In the genomic region with DNA sequence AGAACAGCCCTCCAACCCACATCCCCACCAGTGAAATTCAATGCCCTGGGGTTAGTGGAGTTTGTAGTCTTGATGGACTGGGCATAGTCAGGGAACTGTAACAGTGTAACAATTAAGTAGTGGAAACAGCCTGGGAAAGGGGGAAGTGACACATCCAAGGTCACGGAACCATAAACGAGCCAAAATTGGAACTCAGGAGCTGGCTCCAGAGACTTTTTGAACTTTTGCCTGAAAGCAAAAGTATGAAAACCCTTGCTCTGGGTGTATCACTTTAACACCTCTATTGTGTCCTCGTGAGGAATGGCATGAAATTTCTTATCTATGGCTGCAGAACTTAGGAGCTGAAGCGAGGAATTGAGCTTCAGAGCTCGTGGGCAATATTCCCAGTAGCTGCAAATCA, we compare ENCODE assay signal across 9 mouse cellular contexts. TPM values are rescaled to one million over a fixed set of nuclear protein-coding genes. Genes with fewer than 3 reads are reported as not detected.
DNase-seq lines count a peak whose midpoint lies in the region; ATAC-seq lines count a peak whose summit lies in the region.
"Had no signal": no experiment of that assay in that cellular context is flagged by ENCODE, and none has a peak within 500 bp of the region (broad histone marks: within the 10 kb centered on the region; RNA-seq: fewer than 3 reads in every experiment).

No protein-coding gene starts in this region.

- DNase-seq in heart, adult 11 months: no peak
- DNase-seq in adipocyte (ENCODE audit: low spot score): peak; percentile 48
- DNase-seq in retina, postnatal 1 day: no peak
- DNase-seq in Muller cell, postnatal 12 days (ENCODE audit: inconsistent ontology term): no peak
- DNase-seq in layer of hippocampus, postnatal 14 days (ENCODE audit: low spot score in 2 of 2): no peak

- peak overlapping the region; percentile 67 for H3K4me2 ChIP-seq in heart, embryonic 16.5 days (ENCODE audit: low read depth, low read length)
- H3K4me2 ChIP-seq in hindbrain, embryonic 12.5 days (replicated peaks): peak overlapping the region; percentile 97
- peak overlapping the region; percentile 94 for H3K4me2 ChIP-seq in midbrain, embryonic 13.5 days (replicated peaks)

- peak overlapping the region; percentile 96 for H3K27ac ChIP-seq in heart, embryonic 16.5 days (ENCODE audit: low read length)
- H3K27ac ChIP-seq in hindbrain, embryonic 12.5 days: no peak overlapping the region
- no peak overlapping the region for H3K27ac ChIP-seq in midbrain, embryonic 13.5 days

- H3K27me3 ChIP-seq in heart, embryonic 16.5 days (ENCODE audit: control insufficient read depth, insufficient read depth, low read length): no peaks in the 10 kb centered on the region
- H3K27me3 ChIP-seq in hindbrain, embryonic 12.5 days: no peaks in the 10 kb centered on the region
- H3K27me3 ChIP-seq in midbrain, embryonic 13.5 days: no peaks in the 10 kb centered on the region

- no peaks in the 10 kb centered on the region for H3K9me3 ChIP-seq in heart, embryonic 16.5 days (replicated peaks; ENCODE audit: control insufficient read depth, low read length)
- no peaks in the 10 kb centered on the region for H3K9me3 ChIP-seq in hindbrain, embryonic 12.5 days (replicated peaks)
- H3K9me3 ChIP-seq in midbrain, embryonic 13.5 days: no peaks in the 10 kb centered on the region

- peak overlapping the region; percentile 94 for H3K9ac ChIP-seq in heart, embryonic 16.5 days (ENCODE audit: low read length)
- H3K9ac ChIP-seq in hindbrain, embryonic 12.5 days: no peak overlapping the region
- H3K9ac ChIP-seq in midbrain, embryonic 13.5 days (replicated peaks): peak overlapping the region; percentile 91

- peak overlapping the region; percentile 74 for H3K4me3 ChIP-seq in heart, embryonic 16.5 days (ENCODE audit: low read length)
- H3K4me3 ChIP-seq in hindbrain, embryonic 12.5 days: peak overlapping the region; percentile 81
- peak overlapping the region; percentile 68 for H3K4me3 ChIP-seq in midbrain, embryonic 13.5 days (replicated peaks)

- no peaks in the 10 kb centered on the region for H3K36me3 ChIP-seq in heart, embryonic 16.5 days (ENCODE audit: control insufficient read depth, insufficient read depth)
- H3K36me3 ChIP-seq in hindbrain, embryonic 12.5 days: no peaks in the 10 kb centered on the region
- no peaks in the 10 kb centered on the region for H3K36me3 ChIP-seq in midbrain, embryonic 13.5 days

- no peak for ATAC-seq in heart, embryonic 16.5 days (replicated peaks; ENCODE audit: extremely low read depth, insufficient read depth, low FRiP score)
- no peak for ATAC-seq in hindbrain, embryonic 12.5 days (ENCODE audit: low FRiP score)
- no peak for ATAC-seq in midbrain, embryonic 13.5 days

- peaks cover 57% of the 10 kb centered on the region for H3K4me1 ChIP-seq in heart, embryonic 16.5 days (ENCODE audit: control insufficient read depth, insufficient read depth, low read length)
- peaks cover 21% of the 10 kb centered on the region for H3K4me1 ChIP-seq in hindbrain, embryonic 12.5 days
- peaks cover 32% of the 10 kb centered on the region for H3K4me1 ChIP-seq in midbrain, embryonic 13.5 days (replicated peaks)

- 37% methylated on average over 5 of the region's 5 CpGs for WGBS in heart, embryonic 16.5 days
- WGBS in hindbrain, embryonic 12.5 days: 91% methylated on average over 5 of the region's 5 CpGs
- WGBS in midbrain, embryonic 13.5 days: 87% methylated on average over 5 of the region's 5 CpGs

RNA-seq across cellular contexts. Expression of a gene that starts 1.6 kb away (rescaled TPM):
- polyA plus RNA-seq in heart, embryonic 16.5 days (2015; fragmentation: Nextera tagmentation; extraction: Ambion mirVana): 22.2 and 22.5 TPM in 2 replicates
- 32.5 and 34.8 TPM in 2 replicates for polyA plus RNA-seq in hindbrain, embryonic 12.5 days (2016; fragmentation: Nextera tagmentation; extraction: Ambion mirVana)
- 22.4 and 27.6 TPM in 2 replicates for polyA plus RNA-seq in midbrain, embryonic 13.5 days (2015; fragmentation: Nextera tagmentation; extraction: Ambion mirVana)
- 10 to 100 TPM; 25.7 to 26.8 TPM for total RNA-seq in layer of hippocampus, postnatal 14 days (2021)

RNA-seq across cellular contexts. Expression of a gene that starts 17.9 kb away (rescaled TPM):
- 34.4 and 35.4 TPM in 2 replicates for polyA plus RNA-seq in heart, embryonic 16.5 days (2015; fragmentation: Nextera tagmentation; extraction: Ambion mirVana)
- 79.0 and 83.6 TPM in 2 replicates for polyA plus RNA-seq in hindbrain, embryonic 12.5 days (2016; fragmentation: Nextera tagmentation; extraction: Ambion mirVana)
- polyA plus RNA-seq in midbrain, embryonic 13.5 days (2015; fragmentation: Nextera tagmentation; extraction: Ambion mirVana): 84.7 and 95.4 TPM in 2 replicates
- total RNA-seq in layer of hippocampus, postnatal 14 days (2021): 10 to 100 TPM; 51.1 to 54.6 TPM

RNA-seq across cellular contexts. Expression of a gene that starts 42.7 kb away (rescaled TPM):
- not detected in 2 replicates for polyA plus RNA-seq in heart, embryonic 16.5 days (2015; fragmentation: Nextera tagmentation; extraction: Ambion mirVana)
- polyA plus RNA-seq in hindbrain, embryonic 12.5 days (2016; fragmentation: Nextera tagmentation; extraction: Ambion mirVana): not detected in 2 replicates
- not detected in 2 replicates for polyA plus RNA-seq in midbrain, embryonic 13.5 days (2015; fragmentation: Nextera tagmentation; extraction: Ambion mirVana)
- not detected for total RNA-seq in layer of hippocampus, postnatal 14 days (2021)
- total RNA-seq: hematopoietic stem cell, adult 5-6 weeks had no signal
